Mouse (Mus musculus): ENCODE measurements at regions not wholly inside any gene's neighbourhood (a gene's known extent, or its start where the extent isn't known, plus 50 kb on each side); places are given as distances from the start of the nearest gene placed in this dataset.
"Not testable (repeated sequence)": the region's sequence is repeated elsewhere in the genome, so short reads cannot be mapped to it uniquely, and the experiment has no call there.

GRCm38 (mm10) chr4:10723341-10723740 lies 151.0 kb upstream of the 2610301B20Rik start:
- Histone ChIP-seq H3K4me1 (replicated peaks; ENCODE audit: insufficient read depth, low read length) (no peaks in the 10 kb centered on the region), H3K9me3 (replicated peaks; ENCODE audit: low read length) (no peaks in the 10 kb centered on the region), H3K36me3 (ENCODE audit: insufficient read depth, low read length) (no peaks in the 10 kb centered on the region), H3K4me3 (replicated peaks; ENCODE audit: low read depth, low read length) (no peak overlapping the region), H3K27me3 (ENCODE audit: insufficient read depth, low read length) (no peaks in the 10 kb centered on the region), H3K4me2 (ENCODE audit: low read length) (no peak overlapping the region), H3K27ac (no peak overlapping the region), H3K9ac (ENCODE audit: low read depth, low read length) (no peak overlapping the region)
- ATAC-seq (replicated peaks; ENCODE audit: low FRiP score, low read depth) = no peak
- no peak for DNase-seq (ENCODE audit: low spot score)
- TF ChIP-seq CTCF (IDR thresholded peaks at IDR 0.05; ENCODE audit: low read depth) = no peak
- WGBS = 85% methylated on average over 4 of the region's 4 CpGs

- Histone ChIP-seq H3K9me3 (replicated peaks; ENCODE audit: low read length) (no peaks in the 10 kb centered on the region), H3K27ac (no peak overlapping the region), H3K4me2 (ENCODE audit: low read length) (no peak overlapping the region), H3K9ac (ENCODE audit: low read depth, low read length) (no peak overlapping the region), H3K4me1 (replicated peaks; ENCODE audit: insufficient read depth, low read length) (no peaks in the 10 kb centered on the region), H3K36me3 (ENCODE audit: insufficient read depth, low read length) (no peaks in the 10 kb centered on the region), H3K4me3 (replicated peaks; ENCODE audit: low read depth, low read length) (no peak overlapping the region), H3K27me3 (ENCODE audit: insufficient read depth, low read length) (no peaks in the 10 kb centered on the region)
- ATAC-seq (replicated peaks; ENCODE audit: low FRiP score, low read depth) (no peak), DNase-seq (ENCODE audit: low spot score) (no peak)
- TF ChIP-seq CTCF (IDR thresholded peaks at IDR 0.05; ENCODE audit: low read depth) = no peak
- WGBS = 75% methylated on average over 3 of the region's 3 CpGs
Observed at GRCm38 (mm10) chr4:10727894-10728293, 146.4 kb upstream of the 2610301B20Rik start.

- H3K9ac ChIP-seq (ENCODE audit: low read depth, low read length) = no peak overlapping the region
- H3K27ac ChIP-seq = no peak overlapping the region
- no peaks in the 10 kb centered on the region for H3K9me3 ChIP-seq (replicated peaks; ENCODE audit: low read length)
- no peaks in the 10 kb centered on the region for H3K4me1 ChIP-seq (replicated peaks; ENCODE audit: insufficient read depth, low read length)
- H3K4me2 ChIP-seq (ENCODE audit: low read length) = no peak overlapping the region
- H3K27me3 ChIP-seq (ENCODE audit: insufficient read depth, low read length) = no peaks in the 10 kb centered on the region
- no peak overlapping the region for H3K4me3 ChIP-seq (replicated peaks; ENCODE audit: low read depth, low read length)
- no peak for DNase-seq (ENCODE audit: low spot score)
- no peaks in the 10 kb centered on the region for H3K36me3 ChIP-seq (ENCODE audit: insufficient read depth, low read length)
- no peak for ATAC-seq (replicated peaks; ENCODE audit: low FRiP score, low read depth)
- no peak for TF ChIP-seq CTCF (IDR thresholded peaks at IDR 0.05; ENCODE audit: low read depth)
- WGBS = 86% methylated on average over 3 of the region's 3 CpGs
Observed at GRCm38 (mm10) chr4:10745207-10745606, 129.1 kb upstream of the 2610301B20Rik start.

GRCm38 (mm10) chr4:10748816-10749215 lies 125.5 kb upstream of the 2610301B20Rik start:
- Histone ChIP-seq H3K4me2 (ENCODE audit: low read length) (no peak overlapping the region), H3K4me3 (replicated peaks; ENCODE audit: low read depth, low read length) (no peak overlapping the region), H3K9ac (ENCODE audit: low read depth, low read length) (no peak overlapping the region), H3K27ac (no peak overlapping the region), H3K4me1 (replicated peaks; ENCODE audit: insufficient read depth, low read length) (no peaks in the 10 kb centered on the region), H3K27me3 (ENCODE audit: insufficient read depth, low read length) (no peaks in the 10 kb centered on the region), H3K36me3 (ENCODE audit: insufficient read depth, low read length) (no peaks in the 10 kb centered on the region), H3K9me3 (replicated peaks; ENCODE audit: low read length) (no peaks in the 10 kb centered on the region)
- 73% methylated on average over 8 of the region's 8 CpGs for WGBS
- ATAC-seq (replicated peaks; ENCODE audit: low FRiP score, low read depth) (no peak), DNase-seq (ENCODE audit: low spot score) (no peak)
- no peak for TF ChIP-seq CTCF (IDR thresholded peaks at IDR 0.05; ENCODE audit: low read depth)

GRCm38 (mm10) chr4:10750377-10751062 lies 123.8 kb upstream of the 2610301B20Rik start:
- not testable (repeated sequence) for H3K9me3 ChIP-seq (replicated peaks; ENCODE audit: low read length); H3K4me1 ChIP-seq (replicated peaks; ENCODE audit: insufficient read depth, low read length); H3K4me2 ChIP-seq (ENCODE audit: low read length); H3K27me3 ChIP-seq (ENCODE audit: insufficient read depth, low read length); H3K27ac ChIP-seq; DNase-seq (ENCODE audit: low spot score); H3K4me3 ChIP-seq (replicated peaks; ENCODE audit: low read depth, low read length); H3K9ac ChIP-seq (ENCODE audit: low read depth, low read length); ATAC-seq (replicated peaks; ENCODE audit: low FRiP score, low read depth); H3K36me3 ChIP-seq (ENCODE audit: insufficient read depth, low read length)
- 74% methylated on average over 6 of the region's 6 CpGs for WGBS

GRCm38 (mm10) chr4:10753176-10753575 lies 121.1 kb upstream of the 2610301B20Rik start:
- Histone ChIP-seq H3K27ac (no peak overlapping the region), H3K36me3 (ENCODE audit: insufficient read depth, low read length) (no peaks in the 10 kb centered on the region), H3K9ac (ENCODE audit: low read depth, low read length) (no peak overlapping the region), H3K4me1 (replicated peaks; ENCODE audit: insufficient read depth, low read length) (no peaks in the 10 kb centered on the region), H3K4me3 (replicated peaks; ENCODE audit: low read depth, low read length) (no peak overlapping the region), H3K4me2 (ENCODE audit: low read length) (no peak overlapping the region), H3K27me3 (ENCODE audit: insufficient read depth, low read length) (no peaks in the 10 kb centered on the region), H3K9me3 (replicated peaks; ENCODE audit: low read length) (no peaks in the 10 kb centered on the region)
- no peak for ATAC-seq (replicated peaks; ENCODE audit: low FRiP score, low read depth)
- WGBS = 80% methylated on average over 5 of the region's 5 CpGs
- no peak for DNase-seq (ENCODE audit: low spot score)
- TF ChIP-seq CTCF (IDR thresholded peaks at IDR 0.05; ENCODE audit: low read depth) = no peak

- 93% methylated on average over 4 of the region's 4 CpGs for WGBS
Observed at GRCm38 (mm10) chr4:10759491-10759890, 114.8 kb upstream of the 2610301B20Rik start.

More at GRCm38 (mm10) chr4:10759491-10759890, 114.8 kb upstream of the 2610301B20Rik start:
- Histone ChIP-seq H3K27me3 (ENCODE audit: insufficient read depth, low read length) (no peaks in the 10 kb centered on the region), H3K4me1 (replicated peaks; ENCODE audit: insufficient read depth, low read length) (no peaks in the 10 kb centered on the region), H3K4me3 (replicated peaks; ENCODE audit: low read depth, low read length) (no peak overlapping the region), H3K9ac (ENCODE audit: low read depth, low read length) (no peak overlapping the region), H3K4me2 (ENCODE audit: low read length) (no peak overlapping the region), H3K36me3 (ENCODE audit: insufficient read depth, low read length) (no peaks in the 10 kb centered on the region), H3K27ac (no peak overlapping the region), H3K9me3 (replicated peaks; ENCODE audit: low read length) (no peaks in the 10 kb centered on the region)
- no peak for TF ChIP-seq CTCF (IDR thresholded peaks at IDR 0.05; ENCODE audit: low read depth)
- DNase-seq (ENCODE audit: low spot score) (no peak), ATAC-seq (replicated peaks; ENCODE audit: low FRiP score, low read depth) (no peak)
